Mouse (Mus musculus) thymus, adult 2 months (tissue): Measurements from ENCODE around the gene Hydin.

Source experiments
- CTCF ChIP-seq: fragments of 200-500 bp; IDR thresholded peaks from 2 replicates; pipeline ENCODE4 v1.5.1; 2012; ENCODE audit warnings: mild to moderate bottlenecking, control low read depth, low read length, moderate library complexity, borderline replicate concordance; ENCODE audit not compliant: control insufficient read depth, poor library complexity, insufficient read depth; ENCODE audit errors: extremely low read depth
- POLR2A ChIP-seq: fragments of 200-500 bp; IDR thresholded peaks from 2 replicates; pipeline ENCODE4 v1.6.1; 2012; ENCODE audit warnings: mild to moderate bottlenecking, low read length, control low read depth, moderate library complexity; ENCODE audit not compliant: control insufficient read depth, poor library complexity, insufficient read depth; ENCODE audit errors: extremely low read depth

DNA sequence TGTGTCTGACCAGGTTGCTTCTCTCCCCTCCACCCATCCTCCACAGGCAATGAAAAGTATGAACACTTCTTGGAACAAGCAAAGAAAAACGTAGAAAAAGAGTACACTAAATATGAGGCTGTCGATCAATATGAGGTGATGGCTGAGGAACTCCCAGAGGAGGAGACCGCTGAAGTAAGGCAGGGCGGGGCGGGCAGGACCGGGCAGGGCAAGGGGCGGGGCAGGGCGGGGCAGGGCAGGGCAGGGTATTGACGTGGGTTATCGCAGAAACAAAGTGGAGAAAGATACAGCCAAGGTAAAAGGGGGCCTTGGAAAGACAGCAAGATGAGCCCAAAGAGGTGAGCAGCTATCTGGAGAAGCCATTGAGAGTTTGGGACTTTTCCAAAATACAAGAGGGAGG lies 236.1 kb downstream of the Hydin start:
- no peak for TF ChIP-seq POLR2A
- no peak for TF ChIP-seq CTCF
